Mouse (Mus musculus): ENCODE data around the gene Mettl7a1. TPM values are rescaled to one million over a fixed set of nuclear protein-coding genes. Genes with fewer than 3 reads are reported as not detected.
A peak's percentile ranks its signal among the peaks of the same experiment; 100 is the strongest.
"Not testable (repeated sequence)": the region's sequence is repeated elsewhere in the genome, so short reads cannot be mapped to it uniquely, and the experiment has no call there.

Gene Mettl7a1
- total RNA-seq, 2 experiments from 2014 or later, result 124 to 127 TPM

GRCm38 (mm10) chr15:100297856-100298255 lies 6.1 kb upstream of the Mettl7a1 start:
- no peak for DNase-seq (ENCODE audit: low spot score in 2 of 2)

- DNase-seq (ENCODE audit: low spot score in 2 of 2), result no peak
These were observed 3.4 kb upstream of the Mettl7a1 start for GRCm38 (mm10) chr15:100300499-100300898.

DNA sequence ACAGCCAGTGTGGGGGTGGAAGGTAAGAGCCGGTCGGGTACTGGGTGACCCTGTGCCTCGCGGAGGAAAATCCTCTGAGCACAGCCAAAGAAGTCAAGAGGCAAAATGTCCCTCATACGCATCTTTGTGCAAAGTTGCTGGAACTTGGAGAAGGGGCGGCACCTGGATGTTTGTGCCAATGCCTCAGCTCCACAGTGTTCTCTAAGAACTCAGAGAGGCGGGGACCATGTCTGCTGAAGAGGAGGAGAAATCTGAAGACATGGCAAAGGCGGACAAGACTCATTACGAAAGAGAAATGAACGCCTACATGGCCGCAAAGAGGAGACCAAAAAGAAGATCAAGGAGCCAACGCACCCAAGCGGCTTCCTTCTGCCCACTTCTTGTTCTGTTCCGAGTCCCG lies 2.4 kb upstream of the Mettl7a1 start:
- DNase-seq (ENCODE audit: low spot score in 2 of 2), result no peak

GRCm38 (mm10) chr15:100303428-100304018 lies 417 bp upstream of the Mettl7a1 start:
- DNase-seq (ENCODE audit: low spot score in 2 of 2), result no peak

- DNase-seq (ENCODE audit: low spot score in 2 of 2), result no peak
These were observed 2.3 kb downstream of the Mettl7a1 start for GRCm38 (mm10) chr15:100306201-100306600.

GRCm38 (mm10) chr15:100307438-100308096 lies 3.6 kb downstream of the Mettl7a1 start:
- not testable (repeated sequence) for DNase-seq (ENCODE audit: low spot score in 2 of 2)

GRCm38 (mm10) chr15:100312346-100312745 lies 8.4 kb downstream of the Mettl7a1 start:
- DNase-seq (ENCODE audit: low spot score in 2 of 2), result no peak

DNA sequence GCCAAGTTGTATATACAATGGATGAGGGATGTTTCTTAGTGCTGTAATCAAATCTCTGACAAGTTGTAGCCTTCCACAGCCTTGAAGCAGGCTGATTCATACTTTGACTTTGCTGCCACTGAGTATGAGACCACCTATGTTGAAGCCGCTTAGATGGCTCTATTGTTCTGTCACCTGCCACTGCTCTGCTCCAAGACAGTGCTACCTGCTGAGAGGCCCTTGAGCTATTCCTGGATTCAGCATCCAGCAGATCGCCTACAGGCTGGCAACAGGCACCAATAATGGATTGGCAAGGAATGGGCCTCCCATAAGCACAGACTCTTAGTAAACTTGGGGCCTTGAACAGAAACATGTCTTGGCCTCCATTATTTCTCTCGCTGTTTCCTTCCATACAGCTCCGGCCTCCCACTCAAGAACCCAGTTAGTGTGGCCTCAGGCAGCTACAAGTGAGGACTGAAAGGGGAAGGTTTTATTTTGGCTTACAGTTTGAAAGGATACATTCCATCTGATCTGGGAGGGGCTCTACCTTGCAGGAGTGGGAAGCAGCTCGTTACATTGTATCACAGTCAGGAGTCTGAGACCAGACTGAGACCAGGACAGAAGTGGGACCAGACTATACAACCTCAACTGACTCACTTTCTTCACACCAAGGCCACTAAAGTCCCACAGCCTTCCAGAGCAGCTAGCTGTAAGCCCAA lies 10.7 kb downstream of the Mettl7a1 start:
- DNase-seq (ENCODE audit: low spot score in 2 of 2), result no peak

GRCm38 (mm10) chr15:100318014-100318671 lies 14.2 kb downstream of the Mettl7a1 start:
- DNase-seq (ENCODE audit: low spot score in 2 of 2), result not testable (repeated sequence)

DNA sequence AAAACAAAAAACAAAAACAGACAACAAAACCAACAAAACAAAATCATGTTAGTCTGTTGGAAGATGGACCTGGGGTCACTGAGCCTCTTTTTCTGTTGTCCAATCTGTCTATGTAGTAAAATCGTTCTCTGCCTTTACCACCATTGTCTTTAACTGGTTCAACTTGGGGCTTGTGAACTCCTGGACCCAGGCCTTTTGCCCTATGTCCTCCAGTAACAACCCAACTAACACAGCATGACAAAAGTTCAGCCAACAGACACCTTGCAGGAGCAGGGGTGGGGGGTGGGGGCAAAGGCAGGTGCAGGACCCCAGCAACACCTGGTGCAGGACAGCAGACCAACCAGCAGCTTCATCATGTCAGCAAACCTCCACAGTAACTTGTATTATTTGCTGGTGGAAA lies 15.9 kb downstream of the Mettl7a1 start:
- no peak for DNase-seq (ENCODE audit: low spot score in 2 of 2)

- DNase-seq (ENCODE audit: low spot score in 2 of 2), result no peak
These were observed 16.5 kb downstream of the Mettl7a1 start for GRCm38 (mm10) chr15:100320295-100320905.

DNA sequence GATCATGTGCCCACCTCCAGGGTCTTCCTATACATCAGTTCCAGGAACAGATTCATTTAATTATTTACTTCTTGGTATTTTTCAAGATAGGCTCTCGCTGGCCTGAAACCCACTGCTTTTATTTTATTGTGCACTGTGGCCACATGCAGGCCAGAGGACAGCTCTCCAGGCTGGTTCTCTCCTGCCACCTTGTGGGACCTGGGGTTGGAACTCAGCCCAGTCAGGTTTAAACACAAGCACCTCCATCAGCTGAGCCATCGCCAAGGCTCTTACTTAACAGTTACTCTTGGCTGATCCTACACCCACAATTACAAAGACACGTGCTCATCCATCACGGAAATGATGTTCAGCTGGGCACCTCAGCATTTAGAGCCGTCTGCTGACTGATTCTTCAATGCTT lies 17.2 kb downstream of the Mettl7a1 start:
- peak; percentile 21 to 33 for DNase-seq (ENCODE audit: low spot score in 2 of 2)

- DNase-seq (ENCODE audit: low spot score in 2 of 2), result no peak
These were observed 20.2 kb downstream of the Mettl7a1 start for GRCm38 (mm10) chr15:100324021-100324591.

DNA sequence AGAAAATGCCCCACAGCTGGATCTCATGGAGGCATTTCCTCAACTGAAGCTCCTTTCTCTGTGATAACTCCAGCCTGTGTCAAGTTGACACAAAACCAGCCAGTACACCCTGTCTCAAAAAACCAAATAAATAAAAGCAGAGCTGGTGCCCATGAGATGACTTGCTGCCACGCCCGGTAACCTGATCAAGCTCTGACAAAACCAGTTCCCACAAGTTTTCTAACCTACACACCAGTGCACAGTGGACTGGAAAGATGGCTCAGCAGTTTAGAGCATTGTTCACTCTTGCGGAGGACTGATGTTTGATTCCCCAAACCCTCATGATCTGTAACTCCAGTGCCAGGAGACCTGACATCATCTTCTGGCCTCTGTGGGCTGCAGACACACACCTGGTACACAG lies 21.3 kb downstream of the Mettl7a1 start:
- DNase-seq (ENCODE audit: low spot score in 2 of 2), result no peak

GRCm38 (mm10) chr15:100328089-100328488 lies 24.1 kb downstream of the Mettl7a1 start:
- not testable (repeated sequence) for DNase-seq (ENCODE audit: low spot score in 2 of 2)

GRCm38 (mm10) chr15:100329336-100329735 lies 25.4 kb downstream of the Mettl7a1 start:
- not testable (repeated sequence) for DNase-seq (ENCODE audit: low spot score in 2 of 2)

DNA sequence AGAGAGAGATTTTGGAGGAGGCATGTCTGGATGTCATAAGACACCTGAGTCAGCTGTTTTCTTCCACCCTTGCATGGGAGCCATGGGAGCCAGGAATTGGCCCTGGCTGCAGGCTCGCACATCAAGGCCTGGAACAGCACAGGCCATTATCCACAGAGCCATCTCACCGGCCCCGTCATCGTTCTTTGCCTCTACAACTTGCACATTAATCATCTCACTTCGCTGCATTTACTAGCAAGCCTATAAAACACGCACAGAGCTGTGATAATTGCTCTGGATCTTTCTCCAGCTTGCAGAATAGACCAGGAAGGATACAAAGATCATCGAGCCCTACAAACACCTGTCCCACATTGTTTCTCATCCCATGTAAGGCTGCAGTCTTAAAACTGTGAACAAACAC lies 26.8 kb downstream of the Mettl7a1 start:
- DNase-seq (ENCODE audit: low spot score in 2 of 2), result no peak

DNA sequence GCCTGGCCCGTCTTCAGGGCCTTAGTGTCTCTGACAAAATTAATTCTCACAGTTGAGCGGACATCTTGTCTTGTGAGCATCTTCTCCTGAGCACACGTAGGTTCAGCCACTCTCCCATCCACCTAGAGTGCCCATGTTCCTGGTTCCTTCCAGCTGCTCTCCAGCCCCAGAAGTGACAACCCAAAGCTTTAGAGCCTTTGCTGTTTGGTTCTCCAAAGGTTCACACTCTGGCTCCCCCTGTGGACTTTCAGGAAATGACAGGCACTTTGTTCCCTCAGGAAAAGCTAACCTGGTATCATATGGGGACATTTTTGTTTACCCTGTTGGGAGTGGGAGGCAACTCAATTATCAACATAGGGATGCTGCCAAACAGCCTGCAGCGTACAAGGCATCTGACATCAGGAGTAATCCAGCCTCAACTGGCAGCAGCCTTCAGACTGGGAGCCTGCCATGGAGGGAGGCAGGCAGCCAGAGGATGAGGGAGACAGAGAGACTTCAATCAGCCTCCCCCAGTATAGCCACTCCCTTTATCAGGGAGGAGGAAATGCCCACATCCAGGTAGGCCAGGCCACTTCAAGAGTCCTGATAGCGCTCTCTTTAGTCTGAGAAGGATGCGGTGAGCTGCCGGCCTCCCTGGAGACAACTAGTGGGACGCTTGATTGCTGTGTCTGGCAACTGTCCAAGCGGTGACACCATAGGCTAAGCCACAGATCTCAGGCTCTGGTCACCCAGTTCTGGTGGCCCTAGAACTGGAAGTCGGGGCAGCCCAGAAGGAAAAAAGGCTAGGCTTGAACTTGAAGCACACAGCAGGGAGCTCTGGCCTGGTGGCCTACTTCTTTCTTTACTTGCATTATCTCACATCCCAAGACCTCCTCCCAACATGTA lies 28.4 kb downstream of the Mettl7a1 start:
- DNase-seq (ENCODE audit: low spot score in 2 of 2), result not testable (repeated sequence)

GRCm38 (mm10) chr15:100334629-100335028 lies 30.7 kb downstream of the Mettl7a1 start, which contains the start of gene Mettl7a3:
Gene Mettl7a3 (plus strand): TSS chr15:100334929.
- no peak for DNase-seq (ENCODE audit: low spot score in 2 of 2)

- not testable (repeated sequence) for DNase-seq (ENCODE audit: low spot score in 2 of 2)
These were observed 33.4 kb downstream of the Mettl7a1 start for GRCm38 (mm10) chr15:100337328-100337727.

All from adrenal gland, adult 18-20 months (tissue).